Mouse (Mus musculus) heart, postnatal 0 days (tissue): Measurements from ENCODE around the gene Maml3.

Experiments used
- CTCF ChIP-seq: IDR thresholded peaks from 2 replicates; pipeline ENCODE4 v1.5.1; 2016; ENCODE audit warnings: antibody characterized with exemption, control low read depth, low read depth
- EP300 ChIP-seq: IDR thresholded peaks from 2 replicates; pipeline ENCODE4 v1.6.1; 2016; ENCODE audit warnings: antibody characterized with exemption, low read depth

DNA sequence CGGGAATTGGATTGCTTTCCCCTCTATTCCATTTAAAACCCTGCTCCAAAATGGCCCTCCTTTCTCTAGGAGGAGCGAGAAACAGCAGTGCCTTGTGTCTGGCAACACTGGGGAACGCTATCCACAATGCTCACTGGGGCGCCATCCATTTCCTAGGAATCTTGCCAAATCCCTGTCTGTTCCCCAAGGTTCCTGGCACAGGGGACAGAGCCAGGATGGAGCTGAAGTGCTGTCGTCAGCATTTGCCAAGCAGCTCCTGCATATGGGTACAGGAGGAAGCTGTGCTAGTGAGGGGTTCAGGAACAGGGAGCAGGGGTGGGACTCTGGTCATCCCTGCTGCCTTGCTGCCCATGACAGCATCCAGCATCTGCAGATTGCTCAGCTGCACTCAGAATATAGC is 215.1 kb downstream of the Maml3 start:
- TF ChIP-seq CTCF, result no peak
- no peak for TF ChIP-seq EP300
